Mouse (Mus musculus) heart, adult 11 months (tissue): Measurements from ENCODE around the gene 1700024B05Rik.
"Not testable (repeated sequence)": the region's sequence is repeated elsewhere in the genome, so short reads cannot be mapped to it uniquely, and the experiment has no call there.

Source experiments
- DNase-seq: peaks from one replicate; pipeline ENCODE4 v3.0.0; 2022

Gene 1700024B05Rik

GRCm38 (mm10) chr14:41943695-41944094 is at the start of gene 1700024B05Rik:
TSS of gene 1700024B05Rik (plus strand) at chr14:41943995.
- not testable (repeated sequence) for DNase-seq

GRCm38 (mm10) chr14:41907190-41907589 is 36.6 kb upstream of the 1700024B05Rik start, which contains the start of gene Gm7980:
TSS of gene Gm7980 (minus strand) at chr14:41907290.
- not testable (repeated sequence) for DNase-seq

GRCm38 (mm10) chr14:41924649-41925048 is 19.1 kb upstream of the 1700024B05Rik start, which contains the start of gene 1700049E17Rik1:
TSS of gene 1700049E17Rik1 (plus strand) at chr14:41924949.
- not testable (repeated sequence) for DNase-seq

DNA sequence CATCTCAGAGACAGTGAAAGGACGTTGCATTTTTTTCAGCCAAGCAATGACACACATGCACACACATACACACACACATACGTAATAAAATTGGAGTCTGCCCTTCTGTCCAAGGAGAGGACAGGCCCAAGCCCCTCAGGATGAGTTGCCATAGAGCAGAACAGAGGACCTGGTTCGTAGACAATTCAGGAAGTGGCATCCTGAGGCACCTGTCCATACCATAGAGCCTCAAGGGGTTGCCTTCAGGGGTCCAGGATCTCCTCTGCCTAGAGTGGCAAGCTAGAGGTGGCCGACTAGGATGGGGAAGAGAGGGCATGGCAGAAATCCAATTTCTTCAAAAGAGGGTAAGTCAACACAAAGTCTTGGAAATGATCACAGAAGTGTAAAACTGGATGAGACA is 20.3 kb downstream of the 1700024B05Rik start:
- DNase-seq, result peak; percentile 89

DNA sequence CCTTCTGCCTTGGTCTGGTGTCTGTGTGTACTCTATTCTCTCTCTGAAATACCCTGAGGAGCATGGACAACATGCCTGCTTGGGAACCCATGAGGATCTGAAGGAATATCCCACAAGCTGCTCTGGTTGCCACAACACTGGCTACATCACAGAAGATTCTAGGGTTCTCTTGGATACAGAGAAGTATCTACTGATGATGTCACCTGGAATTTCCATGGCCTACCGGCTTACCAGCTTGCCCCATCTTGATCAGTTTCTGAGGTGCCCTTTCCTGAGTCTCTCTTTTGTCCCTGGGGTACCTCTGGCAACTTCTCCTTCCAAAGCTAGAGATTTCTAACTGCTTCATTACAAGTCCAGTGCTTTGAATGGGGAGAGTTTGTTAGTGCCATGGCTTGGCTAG is 24.0 kb downstream of the 1700024B05Rik start, which contains the start of gene Gm6401:
Gene Gm6401 (minus strand): TSS at position 101 of the 400 bp plus-strand sequence.
- not testable (repeated sequence) for DNase-seq

- DNase-seq, result peak; percentile 92
Observed at GRCm38 (mm10) chr14:41968596-41968995, 24.8 kb downstream of the 1700024B05Rik start.

DNA sequence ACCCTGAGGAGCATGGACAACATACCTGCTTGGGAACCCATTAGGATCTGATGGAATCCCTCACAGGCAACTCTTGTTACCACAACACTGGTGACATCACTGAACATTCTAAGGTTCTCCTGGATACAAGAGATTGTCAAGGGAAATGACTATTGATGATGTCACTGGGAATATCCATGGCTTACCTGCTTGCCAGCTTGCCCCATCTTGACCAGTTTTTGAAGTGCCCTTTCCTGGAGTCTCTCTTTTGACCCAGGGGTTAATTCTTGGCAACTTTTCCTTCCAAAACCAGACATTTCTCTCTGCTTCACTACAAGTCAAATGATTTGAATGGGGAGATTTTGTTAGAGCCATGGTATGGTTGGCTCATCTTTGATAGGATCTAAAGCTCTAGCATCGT is 39.4 kb downstream of the 1700024B05Rik start, which contains the start of gene Gm3543:
Gene Gm3543 (minus strand): TSS at position 101 of the 400 bp plus-strand sequence.
- peak; percentile 51 for DNase-seq
